Mouse (Mus musculus) natural killer cell, adult 2 months (primary cell): ENCODE data around the gene Stag3.

Source experiments
- DNase-seq, 2 experiments: peaks; one replicate each; pipeline ENCODE4 v3.0.0; 2022; ENCODE audit warnings: low spot score in 2 of 2

Gene Stag3

DNA sequence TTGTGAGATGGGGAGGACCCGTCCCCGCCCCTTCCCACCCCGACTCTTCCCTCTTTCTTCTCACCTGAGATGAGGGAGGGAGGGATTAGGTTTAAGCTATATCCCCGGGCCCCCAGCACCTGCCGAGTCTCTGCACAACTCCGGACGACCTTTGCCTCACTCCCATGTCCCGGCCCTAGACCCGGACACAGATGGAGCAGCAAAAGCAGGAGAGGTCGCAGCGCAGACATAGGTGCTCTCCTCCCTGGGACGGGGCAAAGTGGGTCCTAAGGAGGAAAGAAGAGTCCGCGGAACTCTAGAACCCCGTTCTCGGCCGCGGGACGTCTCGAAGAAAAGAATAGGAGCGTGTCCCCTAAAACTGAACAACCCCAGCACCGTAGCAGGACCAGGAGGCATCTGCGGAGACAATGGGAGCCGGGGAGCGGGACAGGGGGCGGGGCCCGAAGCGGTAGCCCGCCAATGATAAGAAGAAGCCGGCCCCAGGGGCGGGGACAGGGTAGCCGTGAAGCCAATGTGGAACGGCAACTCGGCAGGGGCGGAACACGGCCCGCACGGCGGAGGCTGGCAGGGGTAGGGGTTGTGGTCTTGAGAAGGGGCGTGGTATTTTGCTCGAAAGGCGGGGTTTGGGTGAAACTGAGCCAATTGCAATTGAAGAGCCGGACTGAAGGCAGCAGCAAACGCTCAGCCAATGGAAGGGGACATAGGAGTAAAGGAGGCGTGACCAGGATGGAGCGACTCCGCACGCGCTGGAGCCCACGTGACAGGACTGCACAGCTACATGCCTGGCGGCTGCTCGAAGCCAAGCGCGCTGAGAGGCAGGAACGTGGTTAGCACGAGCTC lies at the start of gene Stag3, which contains the start of the genes Gm43720 and Gpc2:
Gene Stag3 (plus strand): TSS at position 656 of the 840 bp plus-strand sequence.
Gene Gm43720 (minus strand): TSS at position 374 of the 840 bp plus-strand sequence.
Gene Gpc2 (minus strand): TSS at position 421 of the 840 bp plus-strand sequence.
- peak; percentile 78 to 87 for DNase-seq

GRCm38 (mm10) chr5:138233778-138234177 lies 46.3 kb upstream of the Stag3 start:
- DNase-seq: no peak

DNA sequence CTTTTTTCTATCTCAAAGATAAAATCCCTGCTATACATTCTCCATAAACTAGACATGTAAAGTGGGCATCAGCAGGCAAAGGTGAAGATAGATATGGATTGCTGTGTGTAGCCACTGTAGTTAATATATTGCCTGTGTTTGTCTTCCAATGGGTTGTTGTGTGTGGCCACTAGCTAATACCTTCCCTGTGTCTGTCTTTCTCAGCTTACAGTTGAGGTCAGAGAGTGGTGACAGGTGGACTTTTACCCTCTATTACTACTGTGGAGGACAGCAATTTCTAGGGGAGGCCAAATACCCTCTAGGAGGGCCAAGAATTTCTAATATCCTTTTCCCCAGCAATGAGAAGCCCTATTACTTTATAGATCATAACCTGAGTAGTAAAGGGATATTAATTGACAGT lies 45.8 kb upstream of the Stag3 start:
- DNase-seq: no peak

- no peak for DNase-seq
Measured at GRCm38 (mm10) chr5:138241511-138241910, 38.5 kb upstream of the Stag3 start.

GRCm38 (mm10) chr5:138251144-138251543 lies 28.9 kb upstream of the Stag3 start:
- no peak for DNase-seq

DNA sequence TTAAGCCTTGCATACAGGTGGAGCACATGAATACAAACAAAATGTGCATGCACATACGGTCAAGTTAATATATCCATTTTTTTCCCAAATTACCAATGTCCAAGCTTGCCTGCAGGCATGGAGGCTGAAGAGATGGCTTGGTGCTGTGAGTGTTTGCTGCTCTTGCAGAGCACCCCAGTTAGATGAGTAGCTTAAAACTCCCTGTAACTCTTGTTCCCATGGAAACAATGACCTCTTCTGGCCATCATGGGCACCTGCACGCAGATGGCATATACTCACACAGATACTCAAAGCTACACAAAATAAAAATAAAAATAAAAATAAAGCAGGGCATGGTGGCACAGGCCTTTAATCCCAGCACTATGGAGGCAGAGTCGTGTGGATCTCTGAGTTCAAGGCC lies 27.0 kb upstream of the Stag3 start:
- no peak for DNase-seq

- peak; percentile 92 to 93 for DNase-seq
Measured at GRCm38 (mm10) chr5:138255353-138256093, 24.5 kb upstream of the Stag3 start, which contains the start of gene Lamtor4. Gene Lamtor4 (plus strand): TSS chr5:138255482.

DNA sequence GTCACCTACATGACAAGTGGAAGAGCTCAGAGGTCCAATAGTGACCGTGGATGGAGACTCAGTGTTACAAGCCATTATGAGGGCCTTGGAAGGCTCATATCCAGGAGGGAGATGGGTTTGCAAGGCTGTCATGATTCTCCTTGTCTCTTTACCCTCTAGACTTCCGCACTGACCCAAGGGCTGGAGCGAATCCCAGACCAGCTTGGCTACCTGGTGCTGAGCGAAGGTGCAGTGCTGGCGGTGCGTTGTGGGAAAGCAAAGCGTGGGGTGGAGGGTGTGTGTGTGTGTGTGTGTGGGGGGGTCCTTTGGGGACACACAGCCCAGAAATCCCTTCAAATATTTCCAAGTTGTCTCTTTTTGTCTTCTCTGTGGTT lies 24.0 kb upstream of the Stag3 start:
- DNase-seq: no peak

- peak; percentile 60 to 63 for DNase-seq
Measured at GRCm38 (mm10) chr5:138256966-138257584, 23.0 kb upstream of the Stag3 start.

GRCm38 (mm10) chr5:138257585-138257978 lies 22.5 kb upstream of the Stag3 start:
- no peak for DNase-seq

DNA sequence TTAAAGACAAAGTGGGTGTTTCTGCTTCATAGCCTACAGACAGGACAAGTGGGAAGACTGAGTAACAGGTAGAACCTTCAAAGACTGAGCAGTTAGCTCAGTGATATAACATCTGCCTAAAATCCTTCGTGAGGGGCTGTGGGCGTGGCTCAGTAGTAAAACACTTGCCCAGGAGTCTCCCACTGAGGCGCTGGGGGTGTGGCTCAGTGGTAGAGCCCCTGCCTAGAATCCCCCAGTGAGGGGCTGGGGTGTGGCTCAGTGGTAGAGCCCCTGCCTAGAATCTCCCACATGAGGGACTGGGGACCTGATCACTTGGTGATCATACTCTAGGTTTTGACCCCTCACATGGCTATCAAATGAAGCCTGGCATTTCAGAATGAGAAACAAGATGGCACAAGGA lies 22.0 kb upstream of the Stag3 start:
- DNase-seq: no peak

GRCm38 (mm10) chr5:138258542-138258941 lies 21.5 kb upstream of the Stag3 start:
- no peak for DNase-seq

DNA sequence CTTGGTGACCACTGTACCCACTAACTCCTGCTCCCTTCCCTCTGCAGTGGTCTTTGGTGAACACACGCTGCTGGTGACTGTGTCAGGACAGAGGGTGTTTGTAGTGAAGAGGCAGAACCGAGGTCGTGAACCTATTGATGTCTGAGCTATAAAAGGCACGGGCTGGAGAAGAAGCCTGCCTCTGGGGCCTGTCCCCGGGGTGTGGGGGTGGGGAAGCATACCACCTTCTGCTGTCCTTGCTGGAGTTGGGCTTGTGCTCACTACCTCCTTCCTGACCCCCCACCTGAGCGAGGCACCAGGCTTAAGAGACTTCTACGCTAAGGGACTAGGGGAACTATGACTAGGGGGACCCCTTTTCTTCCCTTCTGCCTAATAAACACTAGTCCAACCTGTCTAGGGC lies 21.0 kb upstream of the Stag3 start:
- no peak for DNase-seq

DNA sequence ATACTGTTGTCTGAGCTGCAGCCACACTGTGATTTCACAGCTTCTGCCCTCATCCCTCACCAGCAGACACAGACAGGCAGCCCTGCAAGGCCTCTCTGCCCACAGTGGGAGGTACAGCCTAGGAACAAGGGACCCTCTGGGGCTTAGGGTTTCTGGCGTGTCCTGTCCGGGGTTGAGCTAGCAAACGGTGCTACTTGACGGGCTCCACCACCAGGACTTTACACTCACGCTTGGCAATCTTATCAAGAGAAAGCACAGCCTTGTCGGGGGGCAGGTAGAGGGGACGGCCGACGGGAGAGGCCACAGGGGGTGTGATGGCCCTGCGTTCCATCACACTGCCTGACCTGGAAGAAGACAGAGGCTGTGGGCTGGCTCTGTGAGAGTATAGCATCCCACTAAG lies 20.0 kb upstream of the Stag3 start:
- DNase-seq: no peak

GRCm38 (mm10) chr5:138260834-138261233 lies 19.2 kb upstream of the Stag3 start:
- DNase-seq: no peak

- no peak for DNase-seq
Measured at GRCm38 (mm10) chr5:138262001-138262400, 18.0 kb upstream of the Stag3 start.

- DNase-seq: no peak
Measured at GRCm38 (mm10) chr5:138262582-138263240, 17.3 kb upstream of the Stag3 start.

- peak; percentile 86 to 89 for DNase-seq
Measured at GRCm38 (mm10) chr5:138263260-138264206, 16.5 kb upstream of the Stag3 start, which contains the start of gene BC037034. Gene BC037034 (minus strand): TSS chr5:138264033.

- no peak for DNase-seq
Measured at GRCm38 (mm10) chr5:138264207-138264578, 15.8 kb upstream of the Stag3 start.

GRCm38 (mm10) chr5:138265712-138266111 lies 14.3 kb upstream of the Stag3 start:
- DNase-seq: no peak

GRCm38 (mm10) chr5:138267114-138267513 lies 12.9 kb upstream of the Stag3 start:
- DNase-seq: no peak
